Mouse (Mus musculus): ENCODE results near the gene Rragd.

The Rragd gene

GRCm38 (mm10) chr4:32982716-32983175 is at the start of gene Rragd:
Rragd (plus strand) TSS chr4:32983037.
- TF ChIP-seq GATA4 (IDR thresholded peaks at IDR 0.05; ENCODE audit: insufficient replicate concordance, low read length): no peak

- TF ChIP-seq GATA4 (IDR thresholded peaks at IDR 0.05; ENCODE audit: insufficient replicate concordance, low read length): no peak
These were observed 46.0 kb upstream of the Rragd start for GRCm38 (mm10) chr4:32936762-32937341.

- no peak for TF ChIP-seq GATA4 (IDR thresholded peaks at IDR 0.05; ENCODE audit: insufficient replicate concordance, low read length)
These were observed 43.3 kb upstream of the Rragd start for GRCm38 (mm10) chr4:32939521-32939920.

GRCm38 (mm10) chr4:32939964-32940363 is 42.9 kb upstream of the Rragd start:
- TF ChIP-seq GATA4 (IDR thresholded peaks at IDR 0.05; ENCODE audit: insufficient replicate concordance, low read length): no peak

GRCm38 (mm10) chr4:32940984-32941383 is 41.9 kb upstream of the Rragd start:
- TF ChIP-seq GATA4 (IDR thresholded peaks at IDR 0.05; ENCODE audit: insufficient replicate concordance, low read length): no peak

GRCm38 (mm10) chr4:32947631-32948030 is 35.2 kb upstream of the Rragd start:
- TF ChIP-seq GATA4 (IDR thresholded peaks at IDR 0.05; ENCODE audit: insufficient replicate concordance, low read length): no peak

- no peak for TF ChIP-seq GATA4 (IDR thresholded peaks at IDR 0.05; ENCODE audit: insufficient replicate concordance, low read length)
These were observed 34.1 kb upstream of the Rragd start for GRCm38 (mm10) chr4:32948696-32949095.

- no peak for TF ChIP-seq GATA4 (IDR thresholded peaks at IDR 0.05; ENCODE audit: insufficient replicate concordance, low read length)
These were observed 32.3 kb upstream of the Rragd start, which contains the start of gene Ankrd6 for GRCm38 (mm10) chr4:32950356-32951034. Ankrd6 (minus strand) TSS chr4:32950841.

GRCm38 (mm10) chr4:32951035-32951940 is 31.5 kb upstream of the Rragd start:
- TF ChIP-seq GATA4 (IDR thresholded peaks at IDR 0.05; ENCODE audit: insufficient replicate concordance, low read length): no peak

GRCm38 (mm10) chr4:32952681-32953080 is 30.2 kb upstream of the Rragd start:
- TF ChIP-seq GATA4 (IDR thresholded peaks at IDR 0.05; ENCODE audit: insufficient replicate concordance, low read length): no peak

- TF ChIP-seq GATA4 (IDR thresholded peaks at IDR 0.05; ENCODE audit: insufficient replicate concordance, low read length): no peak
These were observed 26.4 kb upstream of the Rragd start for GRCm38 (mm10) chr4:32956423-32956822.

- TF ChIP-seq GATA4 (IDR thresholded peaks at IDR 0.05; ENCODE audit: insufficient replicate concordance, low read length): no peak
These were observed 21.4 kb upstream of the Rragd start for GRCm38 (mm10) chr4:32961394-32961793.

- no peak for TF ChIP-seq GATA4 (IDR thresholded peaks at IDR 0.05; ENCODE audit: insufficient replicate concordance, low read length)
These were observed 5.5 kb upstream of the Rragd start for GRCm38 (mm10) chr4:32977331-32977730.

GRCm38 (mm10) chr4:32980061-32980460 is 2.8 kb upstream of the Rragd start:
- no peak for TF ChIP-seq GATA4 (IDR thresholded peaks at IDR 0.05; ENCODE audit: insufficient replicate concordance, low read length)

- no peak for TF ChIP-seq GATA4 (IDR thresholded peaks at IDR 0.05; ENCODE audit: insufficient replicate concordance, low read length)
These were observed 1.2 kb upstream of the Rragd start for GRCm38 (mm10) chr4:32981617-32982016.

Data from liver, adult (tissue).